Mouse (Mus musculus): ENCODE data around the gene Aatk.

DNA sequence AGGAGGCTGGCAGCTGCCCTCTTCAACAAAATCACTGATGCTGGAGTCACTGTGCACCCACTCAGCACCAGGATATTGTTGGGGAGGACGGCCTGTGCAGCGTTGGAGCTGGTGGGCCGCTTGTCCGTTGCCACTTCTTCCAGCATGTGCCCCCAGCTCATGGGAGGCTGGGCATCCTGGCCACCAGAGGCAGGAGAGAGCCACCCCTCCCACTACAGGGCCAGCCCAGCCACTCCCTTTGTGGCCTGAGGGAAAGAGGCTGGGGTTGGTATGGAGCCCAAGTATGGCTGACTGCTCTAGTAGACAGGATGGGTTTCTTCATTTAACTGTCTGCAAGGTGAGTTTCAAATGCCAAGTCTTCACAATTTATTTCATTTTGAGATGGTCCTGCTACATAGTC is 32.2 kb downstream of the Aatk start:
- TF ChIP-seq CTCF (IDR thresholded peaks at IDR 0.05) = no peak; the same call in 1 of the 2 replicates
- TF ChIP-seq EP300 (IDR thresholded peaks at IDR 0.05) = no peak
